Mouse (Mus musculus) Muller cell, postnatal 12 days (primary cell): ENCODE measurements around the gene Ppfia1.

Experiments used
- DNase-seq: peaks from one replicate; pipeline ENCODE4 v3.0.0-alpha.2; 2015; ENCODE audit errors: inconsistent ontology term

Ppfia1 gene

DNA sequence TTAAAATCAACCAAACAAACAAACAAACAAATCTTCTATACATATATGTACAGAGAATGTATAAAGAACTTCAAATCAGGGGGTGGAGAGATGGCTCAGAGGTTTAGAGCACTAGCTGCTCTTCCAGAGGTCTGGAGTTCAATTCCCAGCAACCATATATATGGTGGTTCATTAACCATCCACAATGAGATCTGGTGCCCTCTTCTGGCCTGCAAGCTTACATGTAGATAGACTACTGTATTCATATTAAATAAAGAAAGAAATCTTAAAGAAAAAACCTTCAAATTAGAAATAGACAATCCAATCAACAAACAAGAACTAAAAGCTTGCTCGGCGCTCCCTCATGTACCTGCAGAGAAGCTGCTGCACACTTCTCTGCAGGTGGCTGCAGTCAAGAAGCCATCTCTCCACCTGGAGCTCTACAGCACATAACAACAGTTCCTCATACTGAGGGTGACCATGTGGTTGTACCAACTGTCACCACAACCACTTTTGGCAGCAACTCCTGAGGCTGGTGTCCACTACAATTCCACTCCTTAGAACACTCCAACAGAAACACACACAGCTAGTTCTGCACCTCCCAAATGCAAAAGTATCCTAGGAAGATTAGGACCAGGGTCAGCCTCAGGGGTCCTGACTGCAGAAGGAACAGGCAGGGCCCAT is 3.5 kb downstream of the Ppfia1 start:
- no peak for DNase-seq

GRCm38 (mm10) chr7:144545231-144545630 is 8.3 kb downstream of the Ppfia1 start:
- no peak for DNase-seq

GRCm38 (mm10) chr7:144541351-144541750 is 12.2 kb downstream of the Ppfia1 start:
- DNase-seq = no peak

- DNase-seq = no peak
Measured at GRCm38 (mm10) chr7:144539146-144539545, 14.4 kb downstream of the Ppfia1 start.

- DNase-seq = peak; percentile 50
Measured at GRCm38 (mm10) chr7:144538030-144538644, 15.4 kb downstream of the Ppfia1 start.

- DNase-seq = no peak
Measured at GRCm38 (mm10) chr7:144536367-144536766, 17.2 kb downstream of the Ppfia1 start.

- peak; percentile 88 for DNase-seq
Measured at GRCm38 (mm10) chr7:144534773-144535172, 18.8 kb downstream of the Ppfia1 start.

- DNase-seq = peak; percentile 56
Measured at GRCm38 (mm10) chr7:144531585-144532378, 21.7 kb downstream of the Ppfia1 start.

DNA sequence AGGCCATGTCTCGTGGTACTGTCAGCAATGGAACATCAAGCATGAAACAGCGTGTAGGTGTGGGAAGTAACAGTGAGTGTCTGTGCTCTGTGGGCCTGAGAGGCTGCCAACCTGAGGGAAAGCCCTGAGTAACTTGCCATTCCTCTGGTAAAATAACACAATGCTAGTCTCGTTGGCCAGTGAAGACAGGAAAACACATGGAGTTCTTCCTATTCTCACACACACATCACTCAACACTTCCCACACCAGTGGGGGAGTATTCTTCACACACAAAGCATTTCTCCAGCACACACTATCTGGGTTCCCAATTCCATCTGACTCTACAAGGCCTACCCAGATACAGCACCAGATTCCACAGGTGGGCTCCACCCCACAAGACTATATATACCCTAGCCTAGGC is 23.7 kb downstream of the Ppfia1 start:
- no peak for DNase-seq

- DNase-seq = peak; percentile 65
Measured at GRCm38 (mm10) chr7:144527723-144528221, 25.8 kb downstream of the Ppfia1 start.

DNA sequence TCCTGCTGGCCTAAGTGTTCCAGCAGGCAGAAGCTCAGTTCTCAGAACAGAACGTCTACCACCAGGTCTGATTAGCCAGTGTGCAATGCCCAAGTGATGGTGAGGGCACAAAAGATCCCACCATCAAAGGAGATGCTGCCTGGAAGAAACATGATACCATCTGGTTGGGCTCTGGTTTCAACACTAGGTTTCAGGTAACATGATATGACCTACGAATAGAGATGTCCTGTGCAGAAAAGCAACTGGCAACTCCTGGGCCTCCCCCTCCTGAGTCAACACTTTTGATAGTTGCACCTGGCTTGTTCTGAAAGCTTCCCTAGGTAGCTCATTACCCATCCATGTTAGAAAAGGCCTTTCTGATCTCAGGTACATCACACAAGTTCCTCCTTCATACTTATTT is 26.9 kb downstream of the Ppfia1 start:
- DNase-seq = no peak

DNA sequence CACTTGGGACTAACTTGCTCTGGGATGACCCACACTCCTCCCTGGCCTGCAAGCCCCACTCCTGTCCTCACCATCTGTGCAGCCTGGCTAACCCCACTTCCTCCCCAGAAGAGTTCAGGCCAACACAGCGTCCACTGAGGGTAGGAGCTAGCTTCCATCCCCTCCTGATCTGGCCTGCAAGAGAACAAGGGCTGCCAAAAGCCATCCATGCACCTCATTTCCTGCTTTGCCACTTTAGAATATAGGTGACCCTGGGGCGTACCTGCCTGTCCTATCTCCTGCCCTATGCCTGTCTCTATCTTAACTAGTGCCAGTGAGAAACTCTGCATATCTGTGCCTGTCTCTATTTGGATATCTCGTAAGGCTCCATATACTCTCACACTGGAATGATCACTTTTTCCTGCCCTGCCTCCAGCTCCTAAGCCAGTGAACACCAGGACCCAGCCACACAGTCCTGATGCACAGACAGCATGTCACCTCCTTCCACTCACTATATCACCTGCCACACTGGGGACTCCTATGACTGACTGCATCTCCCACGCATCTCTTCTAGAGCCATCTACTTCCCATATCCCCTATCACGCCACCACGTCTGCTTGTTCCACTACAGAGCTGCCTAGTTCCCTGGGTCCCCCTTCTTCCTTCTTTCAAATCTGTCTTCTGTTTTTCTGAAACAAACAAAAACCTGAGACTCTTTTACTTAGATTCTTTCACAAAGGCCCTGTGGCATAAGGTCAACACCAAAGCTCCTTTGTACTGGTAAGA is 28.9 kb downstream of the Ppfia1 start:
- no peak for DNase-seq

DNA sequence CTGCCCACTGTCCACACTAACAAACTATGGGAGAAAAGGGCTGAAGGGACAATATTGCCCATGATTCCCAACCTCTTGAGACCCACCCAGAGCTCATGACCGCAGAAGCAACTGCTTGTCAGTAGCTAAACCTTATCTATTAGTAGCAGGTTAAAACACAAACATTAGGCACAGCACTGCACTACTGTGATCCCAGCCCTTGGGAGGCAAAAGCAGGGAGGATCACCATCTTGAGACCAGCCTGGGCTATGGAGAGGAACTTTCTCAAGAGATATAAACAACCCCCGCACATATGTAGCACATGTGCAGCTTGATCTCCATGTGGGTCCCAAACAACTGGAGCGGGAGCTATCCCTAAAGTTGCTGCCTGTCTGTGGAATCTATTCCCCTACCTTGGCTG is 30.1 kb downstream of the Ppfia1 start:
- no peak for DNase-seq

- DNase-seq = no peak
Measured at GRCm38 (mm10) chr7:144521927-144522326, 31.6 kb downstream of the Ppfia1 start.

- no peak for DNase-seq
Measured at GRCm38 (mm10) chr7:144519852-144520251, 33.7 kb downstream of the Ppfia1 start.

- DNase-seq = no peak
Measured at GRCm38 (mm10) chr7:144516711-144517110, 36.8 kb downstream of the Ppfia1 start.

- no peak for DNase-seq
Measured at GRCm38 (mm10) chr7:144509090-144509489, 44.4 kb downstream of the Ppfia1 start.

DNA sequence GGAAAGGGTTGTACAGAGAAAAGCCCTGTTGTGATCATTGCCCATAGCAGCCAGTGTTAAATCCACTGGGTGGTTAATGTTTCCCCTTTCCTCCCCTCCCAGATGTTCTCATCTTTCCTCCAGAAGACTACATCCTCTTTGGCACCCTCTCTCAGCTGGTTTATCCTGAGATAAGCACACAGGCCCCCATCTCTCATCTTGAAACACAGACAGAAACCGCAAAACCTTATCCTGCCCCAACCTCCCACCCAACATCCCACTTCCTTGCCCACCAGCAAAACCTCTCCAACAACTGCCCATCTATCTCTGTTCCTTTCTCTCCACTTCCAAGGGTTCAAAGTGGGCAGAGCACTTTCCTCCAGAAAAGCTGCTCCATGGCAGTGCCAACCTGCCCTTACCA is 46.7 kb downstream of the Ppfia1 start:
- no peak for DNase-seq

DNA sequence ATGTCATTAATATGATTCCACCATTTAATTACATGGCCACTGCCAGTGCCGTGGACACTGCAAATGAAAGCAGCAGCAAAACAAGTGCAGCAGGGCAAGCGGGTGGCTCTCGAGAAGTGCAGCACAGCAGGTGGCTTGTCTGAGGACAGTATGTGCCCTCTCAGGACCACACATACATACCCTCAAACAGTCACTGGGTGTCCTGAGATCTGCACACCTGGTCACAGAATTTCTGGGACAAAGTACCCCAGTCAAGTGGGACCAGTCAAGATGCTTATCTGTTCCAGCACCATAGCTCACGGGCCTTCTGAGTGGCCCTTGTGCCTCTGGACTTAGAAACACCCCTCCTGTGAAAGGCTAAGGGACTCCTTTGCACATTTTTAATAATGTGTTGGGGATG is 49.6 kb downstream of the Ppfia1 start:
- no peak for DNase-seq

DNA sequence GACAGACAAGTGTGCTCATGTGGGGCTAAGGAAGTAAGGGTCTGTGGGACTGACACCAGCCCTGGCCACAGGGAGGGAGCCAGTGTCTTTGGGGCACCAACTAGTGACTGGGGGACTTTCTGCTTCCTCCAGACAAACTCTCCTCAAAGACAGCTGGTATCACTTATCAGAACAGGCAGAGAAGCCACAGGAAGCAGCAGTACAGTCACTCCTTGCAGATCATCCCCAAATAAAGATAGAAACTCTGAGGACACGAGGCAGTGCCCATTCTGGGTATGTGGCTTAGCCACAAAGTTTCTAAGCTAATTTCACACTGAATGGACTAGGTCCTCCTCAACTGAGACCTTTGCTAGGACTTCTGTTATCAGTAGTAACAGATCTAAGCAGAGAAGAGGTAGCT is 60.6 kb downstream of the Ppfia1 start:
- DNase-seq = no peak

- DNase-seq = no peak
Measured at GRCm38 (mm10) chr7:144490201-144490873, 63.2 kb downstream of the Ppfia1 start.
